23 mouse cellular contexts compared by ENCODE assay signal in genomic region chr6:137319658-137320057, GRCm38 (mm10).
A peak's percentile ranks its signal among the peaks of the same experiment; 100 is the strongest.
DNase-seq lines count a peak whose midpoint lies in the region; ATAC-seq and TF ChIP-seq lines count a peak whose summit lies in the region.
"Had no signal": no experiment of that assay in that cellular context is flagged by ENCODE, and none has a peak within 500 bp of the region (broad histone marks: within the 10 kb centered on the region; RNA-seq: fewer than 3 reads in every experiment).

No protein-coding gene starts in this region.

- H3K27me3 ChIP-seq in liver, embryonic 12.5 days (replicated peaks): no peaks in the 10 kb centered on the region
- H3K27me3 ChIP-seq in liver, embryonic 16.5 days (ENCODE audit: control insufficient read depth, insufficient read depth, low read depth, low read length): no peaks in the 10 kb centered on the region
- no peaks in the 10 kb centered on the region for H3K27me3 ChIP-seq in stomach, postnatal 0 days (ENCODE audit: control insufficient read depth, insufficient read depth, low read length)
- H3K27me3 ChIP-seq in kidney, embryonic 14.5 days (ENCODE audit: control insufficient read depth, insufficient read depth, low read length): no peaks in the 10 kb centered on the region
- H3K27me3 ChIP-seq: forebrain, embryonic 12.5 days; forebrain, embryonic 15.5 days; heart, embryonic 13.5 days had no signal

- H3K36me3 ChIP-seq in liver, embryonic 12.5 days: no peaks in the 10 kb centered on the region
- H3K36me3 ChIP-seq in liver, embryonic 16.5 days (ENCODE audit: control insufficient read depth, insufficient read depth): no peaks in the 10 kb centered on the region
- no peaks in the 10 kb centered on the region for H3K36me3 ChIP-seq in stomach, postnatal 0 days (ENCODE audit: control insufficient read depth, insufficient read depth, low read length)
- H3K36me3 ChIP-seq in kidney, embryonic 14.5 days (ENCODE audit: control insufficient read depth, insufficient read depth, low read length): no peaks in the 10 kb centered on the region
- H3K36me3 ChIP-seq: forebrain, embryonic 12.5 days; forebrain, embryonic 15.5 days; heart, embryonic 10.5 days; heart, embryonic 13.5 days had no signal

- no peak for DNase-seq in liver
- DNase-seq in retina, postnatal 1 day: peak; percentile 32
- DNase-seq in retina, embryonic 14.5 days (ENCODE audit: low spot score): no peak
- no peak for DNase-seq in stomach, postnatal 0 days (ENCODE audit: low spot score)
- no peak for DNase-seq in urinary bladder, adult 18-20 months (ENCODE audit: low spot score in 2 of 2)
- DNase-seq: adrenal gland, postnatal 10 days; adrenal gland, postnatal 36 days; cerebellum, adult 18-20 months; cerebellum, adult 9-10 months; cerebellum, postnatal 14 days; gastrocnemius, postnatal 25 days; heart, adult 2 months; heart, postnatal 14 days; heart, postnatal 4 days had no signal

- H3K9me3 ChIP-seq in liver, embryonic 12.5 days (replicated peaks): no peaks in the 10 kb centered on the region
- no peaks in the 10 kb centered on the region for H3K9me3 ChIP-seq in liver, embryonic 16.5 days (replicated peaks; ENCODE audit: control insufficient read depth, low read length)
- H3K9me3 ChIP-seq in stomach, postnatal 0 days (ENCODE audit: control insufficient read depth, low read length): no peaks in the 10 kb centered on the region
- no peaks in the 10 kb centered on the region for H3K9me3 ChIP-seq in kidney, embryonic 14.5 days (ENCODE audit: control insufficient read depth, low read length)
- H3K9me3 ChIP-seq: forebrain, embryonic 12.5 days; forebrain, embryonic 15.5 days; heart, embryonic 10.5 days; heart, embryonic 13.5 days had no signal

- H3K4me2 ChIP-seq in liver, embryonic 12.5 days: no peak overlapping the region
- peak overlapping the region; percentile 13; the same call in 1 of the 2 replicates for H3K4me2 ChIP-seq in liver, embryonic 16.5 days (ENCODE audit: low read depth, low read length)
- H3K4me2 ChIP-seq in stomach, postnatal 0 days (replicated peaks; ENCODE audit: low read depth): no peak overlapping the region
- no peak overlapping the region for H3K4me2 ChIP-seq in kidney, embryonic 14.5 days (replicated peaks; ENCODE audit: low read depth, low read length)
- H3K4me2 ChIP-seq: forebrain, embryonic 12.5 days; forebrain, embryonic 15.5 days; heart, embryonic 13.5 days; hindbrain, embryonic 14.5 days had no signal

- ATAC-seq in liver, embryonic 12.5 days: peak; percentile 64; the same call in 1 of the 2 replicates
- ATAC-seq in liver, embryonic 16.5 days (ENCODE audit: low read depth): peak; percentile 70
- ATAC-seq in stomach, postnatal 0 days (ENCODE audit: low FRiP score, low TSS enrichment): no peak
- ATAC-seq in kidney, embryonic 14.5 days (ENCODE audit: low FRiP score, low TSS enrichment): no peak
- ATAC-seq: activated CD4-positive, CD25-positive, alpha-beta regulatory T cell, adult 4 months; forebrain, embryonic 15.5 days had no signal

- no peak overlapping the region for H3K9ac ChIP-seq in liver, embryonic 12.5 days
- H3K9ac ChIP-seq in liver, embryonic 16.5 days (ENCODE audit: low read depth, low read length): no peak overlapping the region
- no peak overlapping the region for H3K9ac ChIP-seq in stomach, postnatal 0 days (ENCODE audit: low read length)
- no peak overlapping the region for H3K9ac ChIP-seq in kidney, embryonic 14.5 days (ENCODE audit: low read depth, low read length)
- H3K9ac ChIP-seq: forebrain, embryonic 12.5 days; forebrain, embryonic 15.5 days; heart, embryonic 13.5 days; hindbrain, embryonic 14.5 days had no signal

- H3K27ac ChIP-seq in liver, embryonic 12.5 days: no peak overlapping the region
- H3K27ac ChIP-seq in liver, embryonic 16.5 days (ENCODE audit: low read length): peak overlapping the region; percentile 13; the same call in 1 of the 2 replicates
- H3K27ac ChIP-seq in stomach, postnatal 0 days (replicated peaks): no peak overlapping the region
- H3K27ac ChIP-seq in kidney, embryonic 14.5 days (ENCODE audit: low read depth, low read length): no peak overlapping the region
- H3K27ac ChIP-seq: forebrain, embryonic 12.5 days; forebrain, embryonic 15.5 days; heart, adult 2 months; heart, embryonic 10.5 days; heart, embryonic 13.5 days; hindbrain, embryonic 14.5 days had no signal

- no peak for TF ChIP-seq CTCF in stomach, postnatal 0 days (IDR thresholded peaks at IDR 0.05; ENCODE audit: low read depth)

- WGBS in liver, embryonic 12.5 days (ENCODE audit: insufficient replicate concordance): 8% methylated on average over 1 of the region's 1 CpGs
- 8% methylated on average over 1 of the region's 1 CpGs for WGBS in liver, embryonic 16.5 days (ENCODE audit: insufficient replicate concordance)
- 17% methylated on average over 1 of the region's 1 CpGs for WGBS in stomach, postnatal 0 days
- WGBS in kidney, embryonic 14.5 days: 55% methylated on average over 1 of the region's 1 CpGs

- H3K4me3 ChIP-seq in liver, embryonic 12.5 days: no peak overlapping the region
- H3K4me3 ChIP-seq in liver, embryonic 16.5 days (ENCODE audit: low read depth, low read length): no peak overlapping the region
- H3K4me3 ChIP-seq in stomach, postnatal 0 days (ENCODE audit: low read depth, low read length): no peak overlapping the region
- H3K4me3 ChIP-seq in kidney, embryonic 14.5 days (ENCODE audit: low read length): no peak overlapping the region
- H3K4me3 ChIP-seq: forebrain, embryonic 12.5 days; forebrain, embryonic 15.5 days; heart, adult 2 months; heart, embryonic 10.5 days; heart, embryonic 13.5 days had no signal

- peaks cover 13% of the 10 kb centered on the region for H3K4me1 ChIP-seq in liver, embryonic 12.5 days
- peaks cover 24% of the 10 kb centered on the region for H3K4me1 ChIP-seq in liver, embryonic 16.5 days (ENCODE audit: control insufficient read depth, low read depth, low read length)
- H3K4me1 ChIP-seq in stomach, postnatal 0 days (replicated peaks; ENCODE audit: control insufficient read depth, insufficient read depth): no peaks in the 10 kb centered on the region
- no peaks in the 10 kb centered on the region for H3K4me1 ChIP-seq in kidney, embryonic 14.5 days (ENCODE audit: control insufficient read depth, insufficient read depth, low read length)

- TF ChIP-seq EP300 in stomach, postnatal 0 days (optimal IDR thresholded peaks at IDR 0.05): no peak

Comparison
In these comparisons a context has a peak if more than half of its experiments do, and no peak if none do; other contexts are left out.
1. ATAC-seq: peak in liver, embryonic 12.5 days (single experiment) and liver, embryonic 16.5 days (single experiment); none in stomach, postnatal 0 days (single experiment) and kidney, embryonic 14.5 days (single experiment).